Mouse (Mus musculus): ENCODE results near the gene 2900011O08Rik.

DNA sequence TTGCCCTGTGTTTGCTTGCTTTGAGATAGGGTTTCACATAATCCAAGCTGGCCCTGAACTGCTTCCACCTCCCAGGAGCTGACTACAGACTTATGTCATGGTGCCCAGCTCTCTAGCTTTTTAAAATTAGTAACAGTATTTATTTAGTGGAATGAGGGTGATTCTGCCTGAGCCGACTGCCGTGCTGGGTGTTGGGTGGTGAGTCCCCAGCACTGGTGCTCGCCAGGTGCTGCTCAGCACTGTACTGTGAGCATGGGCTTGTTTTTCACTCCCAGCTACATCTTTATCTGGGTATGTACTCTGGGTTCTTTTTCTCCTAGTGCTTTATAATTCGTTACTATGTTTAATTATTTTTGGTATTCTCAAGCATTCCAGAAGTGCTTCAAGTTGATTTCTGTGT is 41.3 kb upstream of the 2900011O08Rik start:
- TF ChIP-seq POLR2A (IDR thresholded peaks at IDR 0.05; ENCODE audit: insufficient read depth, low read depth, low read length) (no peak), CTCF (IDR thresholded peaks at IDR 0.05) (no peak)
